Mouse (Mus musculus) erythroblast, embryonic 14.5 days (primary cell): Measurements from ENCODE around the gene Atp6ap1l.

Experiments
- GATA1 ChIP-seq: IDR thresholded peaks from 2 replicates; pipeline ENCODE4 v1.6.1; 2012; ENCODE audit warnings: low read length, inconsistent platforms, mixed read lengths
- TAL1 ChIP-seq: IDR thresholded peaks from 3 replicates; pipeline ENCODE4 v1.6.1; 2012; ENCODE audit warnings: low read length, inconsistent platforms, mixed read lengths

GRCm38 (mm10) chr13:90890111-90890510 is 15.0 kb downstream of the Atp6ap1l start:
- TF ChIP-seq GATA1 = no peak
- TF ChIP-seq TAL1 = no peak
